Mouse (Mus musculus) spleen, adult 2 months (tissue): ENCODE measurements around the gene Mansc1. TPM values are rescaled to one million over a fixed set of nuclear protein-coding genes. Genes with fewer than 3 reads are reported as not detected.

ENCODE experiments used
- DNase-seq, 2 experiments: peaks; one replicate each; pipeline versions ENCODE4 v3.0.0 to v3.0.0-alpha.2; 2012 to 2021; ENCODE audit warnings: low spot score in 2 of 2, low read depth in 1 of 2
- H3K27ac ChIP-seq: fragments of 200-500 bp; 2 replicates; pipeline ENCODE4 v1.5.1; 2012; ENCODE audit warnings: low read length, inconsistent platforms; ENCODE audit not compliant: insufficient read depth
- H3K27me3 ChIP-seq: fragments of 200-500 bp; 2 replicates; pipeline ENCODE4 v1.6.1; 2012; ENCODE audit warnings: mild to moderate bottlenecking, moderate library complexity, low read length, inconsistent platforms; ENCODE audit not compliant: control insufficient read depth, insufficient read depth
- H3K36me3 ChIP-seq: fragments of 200-500 bp; 2 replicates; pipeline ENCODE4 v1.6.1; 2012; ENCODE audit warnings: mild to moderate bottlenecking, low read length, inconsistent platforms; ENCODE audit not compliant: control insufficient read depth, insufficient read depth
- H3K4me1 ChIP-seq: fragments of 200-500 bp; 2 replicates; pipeline ENCODE4 v1.6.1; 2011; ENCODE audit warnings: inconsistent platforms; ENCODE audit not compliant: control insufficient read depth, insufficient read depth, insufficient read length
- H3K4me3 ChIP-seq: fragments of 200-500 bp; 2 replicates; pipeline ENCODE4 v1.5.1; 2011; ENCODE audit warnings: mild to moderate bottlenecking, inconsistent platforms; ENCODE audit not compliant: insufficient read depth, insufficient read length; ENCODE audit errors: extremely low read depth
- CTCF ChIP-seq: fragments of 200-500 bp; IDR thresholded peaks from 2 replicates; pipeline ENCODE4 v1.5.1; 2011; ENCODE audit warnings: mild to moderate bottlenecking, inconsistent platforms; ENCODE audit not compliant: insufficient read depth, insufficient read length, insufficient replicate concordance; ENCODE audit errors: extremely low read depth
- POLR2A ChIP-seq: fragments of 200-500 bp; IDR thresholded peaks from 2 replicates; pipeline ENCODE4 v1.6.1; 2011; ENCODE audit warnings: low read depth, low read length, inconsistent platforms
- WGBS: fragments of 180-500 bp; shearing (Covaris S2); methylation state at CpG from one replicate; pipeline ENCODE4 v1.1.7; 2018; 5-methylcytosine and 5-hydroxymethylcytosine counted together
- polyA plus RNA-seq: library from polyadenylated mRNA; depleted of rRNA; stranded (reverse); fragments of >200 nt; gene quantifications from 2 replicates; pipeline ENCODE4 v1.2.3, GENCODE M21; 2012

Mansc1 gene
- polyA plus RNA-seq, 1 experiment = 1.4 TPM

- Histone ChIP-seq H3K27me3 (no peaks in the 10 kb centered on the region), H3K4me1 (no peaks in the 10 kb centered on the region), H3K4me3 (no peak overlapping the region), H3K27ac (no peak overlapping the region), H3K36me3 (no peaks in the 10 kb centered on the region)
- WGBS = 79% methylated on average over 13 of the region's 13 CpGs
- TF ChIP-seq POLR2A (no peak), CTCF (no peak)
- DNase-seq = no peak
Observed at GRCm38 (mm10) chr6:134611896-134612295, 20.4 kb downstream of the Mansc1 start.

GRCm38 (mm10) chr6:134610380-134610779, 21.9 kb downstream of the Mansc1 start:
- no peak overlapping the region for H3K4me3 ChIP-seq
- no peaks in the 10 kb centered on the region for H3K36me3 ChIP-seq
- no peak for DNase-seq
- no peak overlapping the region for H3K27ac ChIP-seq
- H3K27me3 ChIP-seq = no peaks in the 10 kb centered on the region
- TF ChIP-seq CTCF (no peak), POLR2A (no peak)
- 86% methylated on average over 9 of the region's 9 CpGs for WGBS
- H3K4me1 ChIP-seq = no peaks in the 10 kb centered on the region

- H3K36me3 ChIP-seq = no peaks in the 10 kb centered on the region
- WGBS = 68% methylated on average over 9 of the region's 9 CpGs
- DNase-seq = no peak
- H3K27me3 ChIP-seq = no peaks in the 10 kb centered on the region
- no peak overlapping the region for H3K4me3 ChIP-seq
- no peak for TF ChIP-seq POLR2A
- no peak for TF ChIP-seq CTCF
- H3K27ac ChIP-seq = no peak overlapping the region
- no peaks in the 10 kb centered on the region for H3K4me1 ChIP-seq
Observed at GRCm38 (mm10) chr6:134606949-134607746, 25.1 kb downstream of the Mansc1 start.

GRCm38 (mm10) chr6:134606540-134606939, 25.7 kb downstream of the Mansc1 start:
- H3K36me3 ChIP-seq = no peaks in the 10 kb centered on the region
- H3K4me1 ChIP-seq = no peaks in the 10 kb centered on the region
- no peak overlapping the region for H3K27ac ChIP-seq
- no peak for DNase-seq
- H3K27me3 ChIP-seq = no peaks in the 10 kb centered on the region
- no peak for TF ChIP-seq CTCF
- TF ChIP-seq POLR2A = no peak
- WGBS = 71% methylated on average over 6 of the region's 6 CpGs
- H3K4me3 ChIP-seq = no peak overlapping the region

- no peaks in the 10 kb centered on the region for H3K27me3 ChIP-seq
- no peak for DNase-seq
- no peak for TF ChIP-seq CTCF
- TF ChIP-seq POLR2A = no peak
- no peak overlapping the region for H3K4me3 ChIP-seq
- H3K27ac ChIP-seq = no peak overlapping the region
- WGBS = 95% methylated on average over 3 of the region's 3 CpGs
- no peaks in the 10 kb centered on the region for H3K36me3 ChIP-seq
- H3K4me1 ChIP-seq = no peaks in the 10 kb centered on the region
Observed at GRCm38 (mm10) chr6:134605196-134605595, 27.1 kb downstream of the Mansc1 start.

- Histone ChIP-seq H3K4me3 (no peak overlapping the region), H3K36me3 (no peaks in the 10 kb centered on the region), H3K4me1 (no peaks in the 10 kb centered on the region), H3K27ac (no peak overlapping the region), H3K27me3 (no peaks in the 10 kb centered on the region)
- 78% methylated on average over 10 of the region's 10 CpGs for WGBS
- DNase-seq = no peak
- TF ChIP-seq POLR2A (no peak), CTCF (no peak)
Observed at GRCm38 (mm10) chr6:134602371-134603003, 29.8 kb downstream of the Mansc1 start.

- Histone ChIP-seq H3K27ac (no peak overlapping the region), H3K27me3 (no peaks in the 10 kb centered on the region), H3K36me3 (no peaks in the 10 kb centered on the region), H3K4me3 (no peak overlapping the region), H3K4me1 (no peaks in the 10 kb centered on the region)
- DNase-seq = no peak
- TF ChIP-seq POLR2A (no peak), CTCF (no peak)
- 76% methylated on average over 3 of the region's 3 CpGs for WGBS
Observed at GRCm38 (mm10) chr6:134601766-134602165, 30.5 kb downstream of the Mansc1 start.
